Mouse (Mus musculus) cerebellum, postnatal 36 days (tissue): ENCODE results near the gene Ndufv1.
"Not testable (repeated sequence)": the region's sequence is repeated elsewhere in the genome, so short reads cannot be mapped to it uniquely, and the experiment has no call there.

Source experiments
- DNase-seq, 2 experiments: peaks; one replicate each; pipeline ENCODE4 v3.0.0; 2021 to 2022; ENCODE audit warnings: mixed read lengths in 2 of 2

Ndufv1 gene

DNA sequence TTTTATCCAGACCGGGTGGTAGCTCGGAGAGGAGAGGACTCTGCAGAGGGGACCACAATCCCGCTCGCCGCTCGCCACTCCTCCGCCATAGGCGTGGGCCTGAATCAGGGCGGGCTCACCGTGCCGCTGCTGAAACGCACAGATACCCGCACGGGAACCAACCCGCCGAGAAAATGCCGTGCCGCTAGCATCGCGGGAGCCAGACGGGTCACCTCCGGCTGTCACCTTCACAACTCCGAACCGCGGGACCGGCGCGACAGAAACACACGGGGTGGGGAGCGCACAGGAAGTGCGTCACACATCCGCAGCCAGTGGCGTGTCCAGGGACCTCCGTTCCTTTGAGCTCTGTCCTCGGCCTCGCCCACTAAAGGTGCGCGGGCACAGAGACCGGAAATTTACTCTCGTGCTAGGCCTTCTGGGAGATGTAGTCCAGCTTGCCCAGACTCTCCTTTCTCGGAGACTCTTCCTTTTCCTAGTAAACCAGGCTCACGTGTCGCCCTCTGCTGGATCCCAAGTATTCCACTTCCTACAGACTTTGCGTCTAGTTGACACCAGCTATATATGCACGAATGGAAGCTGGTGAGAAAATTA lies at the start of gene Ndufv1:
Gene Ndufv1 (minus strand): TSS at position 375 of the 591 bp plus-strand sequence.
- DNase-seq, result peak; percentile 95 to 96

DNA sequence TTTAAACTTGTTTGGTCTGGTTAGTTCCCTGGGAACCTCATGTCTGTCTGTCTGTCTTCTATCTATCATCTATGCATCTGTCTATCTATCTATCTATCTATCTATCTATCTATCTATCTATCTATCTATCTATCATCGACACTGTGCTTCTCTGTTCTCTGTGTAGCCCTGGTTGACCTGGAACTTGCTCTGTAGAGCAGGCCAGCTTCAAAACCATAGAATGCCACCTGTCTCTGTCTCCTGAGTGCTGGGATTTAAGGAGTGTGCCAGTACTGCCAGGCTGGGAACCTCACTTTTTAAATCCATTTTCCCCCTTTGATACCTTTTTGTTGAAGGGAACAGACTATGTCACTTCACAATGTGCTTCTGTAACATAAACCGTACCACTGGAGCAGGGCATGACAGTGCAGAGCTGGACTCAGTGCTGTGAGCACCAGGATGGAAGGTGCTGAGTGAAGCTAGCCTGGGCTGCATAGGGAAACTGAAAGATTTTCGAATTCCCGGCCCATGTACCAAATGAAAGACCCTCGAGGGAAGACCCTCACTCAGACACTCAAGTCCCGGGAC lies 48.4 kb upstream of the Ndufv1 start:
- no peak for DNase-seq

DNA sequence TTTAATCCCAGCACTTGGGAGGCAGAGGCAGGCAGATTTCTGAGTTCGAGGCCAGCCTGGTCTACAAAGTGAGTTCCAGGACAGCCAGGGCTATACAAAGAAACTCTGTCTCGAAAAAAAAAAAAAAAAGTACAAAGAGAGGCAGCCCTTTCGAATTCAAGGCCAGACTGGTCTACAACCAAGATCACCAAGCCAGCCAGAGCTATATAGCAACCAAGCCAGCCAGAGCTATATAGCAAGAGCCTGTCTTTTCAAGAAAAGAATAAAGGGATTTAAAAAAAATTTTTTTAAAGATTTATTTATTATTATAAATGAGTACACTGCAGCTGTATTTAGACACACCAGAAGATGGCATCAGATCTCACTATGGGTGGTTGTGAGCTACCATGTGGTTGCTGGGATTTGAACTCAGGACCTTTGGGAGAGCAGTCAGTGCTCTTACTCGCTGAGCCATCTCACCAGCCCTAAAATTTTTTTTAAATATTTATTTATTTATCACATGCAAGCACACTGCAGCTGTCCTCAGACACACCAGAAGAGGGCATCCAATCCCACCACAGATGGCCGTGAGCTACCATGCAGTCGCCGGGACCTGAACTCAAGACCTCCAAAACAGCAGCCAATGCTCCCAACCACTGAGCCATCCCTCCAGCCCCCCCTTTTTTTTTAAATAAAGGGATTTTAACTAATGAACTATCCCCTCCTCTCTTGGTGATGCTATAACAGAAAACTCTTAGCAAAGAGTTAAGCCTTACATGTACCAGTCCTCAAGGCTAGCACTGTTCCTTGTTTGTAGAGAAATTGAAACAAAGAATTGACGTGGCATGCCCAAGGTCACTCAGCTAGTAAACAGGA lies 47.7 kb upstream of the Ndufv1 start:
- DNase-seq, result not testable (repeated sequence)

DNA sequence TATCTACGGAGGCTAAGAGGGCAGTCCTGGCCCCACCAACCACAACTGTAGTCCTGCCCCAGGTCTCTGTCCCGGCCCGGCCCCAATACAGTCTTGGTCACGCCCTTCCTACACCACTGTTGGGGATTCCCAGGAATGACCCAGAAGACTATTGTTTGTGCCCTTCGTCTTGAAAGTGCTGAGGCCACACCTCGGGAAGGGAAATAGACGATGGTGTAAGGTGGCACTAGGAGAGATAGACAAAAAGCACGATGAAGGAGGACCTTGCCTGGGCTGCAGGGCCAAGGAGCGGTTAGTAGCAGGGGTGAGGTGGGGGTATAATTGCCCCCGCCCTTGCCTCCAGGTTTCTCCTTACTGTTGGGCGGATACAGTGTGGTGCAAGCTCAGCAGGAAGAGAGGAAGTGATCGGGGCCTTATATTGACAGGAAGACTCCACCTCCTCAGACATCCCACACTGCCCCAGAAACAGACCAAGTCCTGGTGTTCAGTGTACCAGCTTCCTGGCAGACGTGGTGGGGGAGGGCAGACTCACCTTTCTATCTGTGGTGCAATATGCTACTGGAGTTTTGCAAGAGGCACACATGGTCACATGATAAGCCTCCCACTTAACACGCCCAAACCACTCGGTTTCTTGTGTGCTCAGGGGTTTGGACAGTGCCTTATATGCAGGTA lies 46.6 kb upstream of the Ndufv1 start, which contains the start of gene Gstp3:
Gene Gstp3 (minus strand): TSS at position 501 of the 672 bp plus-strand sequence.
- no peak for DNase-seq

DNA sequence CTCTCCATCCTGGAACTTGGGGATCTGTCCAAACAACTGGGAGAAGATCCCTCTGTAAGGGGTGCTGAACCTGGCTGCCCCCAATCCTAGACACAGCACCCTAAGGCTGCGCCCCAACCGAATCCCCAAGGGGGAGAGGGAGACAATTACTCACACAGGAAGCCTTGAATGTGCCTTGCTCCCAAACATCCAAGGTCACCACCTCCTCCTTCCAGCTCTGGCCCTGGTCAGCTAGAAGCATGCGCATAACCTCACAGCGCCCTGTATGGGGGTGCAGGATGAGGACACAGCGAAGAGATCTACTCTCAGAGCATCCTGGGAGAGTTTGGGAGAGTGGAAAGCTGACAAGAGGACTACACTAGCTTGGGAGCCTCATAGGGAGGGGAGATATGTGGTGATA lies 46.0 kb upstream of the Ndufv1 start:
- no peak for DNase-seq

DNA sequence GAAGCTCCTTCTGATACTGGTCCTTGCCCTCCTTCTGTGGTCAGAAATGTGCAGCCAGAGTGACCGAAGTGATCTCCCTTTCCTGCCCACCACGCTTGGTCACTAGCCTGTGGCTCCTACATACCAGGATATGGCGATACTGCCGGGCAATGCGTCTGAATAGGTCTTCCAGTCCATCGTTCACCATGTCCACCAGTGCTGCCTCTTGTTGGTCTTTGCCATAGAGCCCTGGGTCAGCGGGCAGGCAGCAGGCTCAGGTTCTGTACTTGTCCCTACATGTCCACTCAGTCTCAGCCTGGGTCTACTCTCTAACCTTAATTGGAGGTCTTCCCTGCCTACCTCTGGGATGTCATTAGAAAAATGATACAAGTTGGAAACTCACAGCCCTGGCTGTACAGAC lies 45.4 kb upstream of the Ndufv1 start:
- no peak for DNase-seq

DNA sequence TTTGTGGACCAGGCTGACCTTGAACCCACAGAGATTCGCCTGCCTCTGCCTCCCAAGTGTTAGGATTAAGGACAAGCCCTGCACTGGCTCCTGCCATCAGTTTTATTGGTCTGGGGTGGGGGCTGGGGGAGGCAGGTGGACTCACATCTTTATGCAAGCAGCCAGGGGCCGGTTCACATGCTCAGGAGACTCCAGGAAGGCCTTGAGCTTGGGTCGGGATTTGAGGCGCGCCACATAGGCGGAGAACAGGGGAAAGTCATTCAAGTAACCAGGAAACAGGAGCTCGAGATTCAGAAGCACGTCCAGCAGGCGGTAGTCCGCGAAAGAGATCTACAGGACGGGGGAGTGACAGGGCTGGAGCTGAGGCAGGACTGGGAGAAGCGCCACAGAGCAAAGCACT lies 44.8 kb upstream of the Ndufv1 start:
- DNase-seq, result no peak

DNA sequence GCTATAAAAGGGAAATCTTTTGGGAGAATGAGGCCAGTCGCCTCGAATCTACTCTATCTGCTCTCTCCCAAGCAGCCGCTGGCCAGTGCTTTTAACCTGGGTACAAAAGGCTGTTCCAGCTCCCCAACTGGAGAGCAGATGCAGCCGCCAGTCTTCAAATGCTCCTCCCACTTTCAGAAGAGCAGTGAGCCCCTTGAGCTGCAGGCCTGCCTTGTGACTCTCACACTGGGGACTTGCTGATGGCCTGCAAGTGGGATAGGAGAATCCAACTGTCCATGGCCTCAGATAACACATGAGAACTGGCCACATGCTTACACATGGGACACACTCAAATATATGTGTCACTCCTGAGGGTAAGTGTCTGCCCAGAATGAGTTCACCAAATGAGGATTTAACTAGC lies 44.1 kb upstream of the Ndufv1 start:
- no peak for DNase-seq

DNA sequence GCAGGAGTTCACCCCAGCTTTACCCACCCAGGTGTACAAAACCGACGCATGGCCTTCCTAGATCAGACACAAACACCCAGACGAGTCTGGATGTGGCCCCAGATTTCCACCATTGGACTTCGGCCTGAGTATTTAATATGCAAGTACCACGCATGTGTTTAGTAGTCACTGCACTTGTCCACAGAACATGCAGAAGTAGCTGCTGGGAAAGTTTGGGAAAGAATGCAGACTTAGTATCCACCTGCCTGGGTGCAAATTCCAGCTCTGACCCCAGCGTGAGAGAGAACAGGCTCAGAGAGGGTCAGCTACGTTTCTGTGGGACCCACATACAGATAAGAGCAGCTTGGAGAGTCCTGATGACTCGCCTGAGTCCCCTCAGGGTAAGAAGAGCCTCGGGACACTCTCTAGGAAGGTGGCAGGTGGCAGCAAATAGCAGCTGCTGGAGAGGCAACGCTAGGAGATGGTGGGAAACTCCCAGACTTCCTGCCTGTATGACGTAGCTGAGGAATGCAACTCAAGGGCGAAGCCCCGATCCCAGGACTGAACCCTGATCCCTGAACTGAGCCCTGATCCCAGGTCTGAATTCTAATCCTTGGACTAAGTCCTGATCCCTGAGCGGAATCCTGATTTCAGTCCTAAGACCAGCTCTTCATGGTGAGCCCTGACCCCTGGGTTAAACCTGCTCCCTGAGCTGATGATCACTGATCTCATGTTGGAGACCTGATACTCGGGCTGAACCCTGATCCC lies 43.5 kb upstream of the Ndufv1 start:
- DNase-seq, result no peak

DNA sequence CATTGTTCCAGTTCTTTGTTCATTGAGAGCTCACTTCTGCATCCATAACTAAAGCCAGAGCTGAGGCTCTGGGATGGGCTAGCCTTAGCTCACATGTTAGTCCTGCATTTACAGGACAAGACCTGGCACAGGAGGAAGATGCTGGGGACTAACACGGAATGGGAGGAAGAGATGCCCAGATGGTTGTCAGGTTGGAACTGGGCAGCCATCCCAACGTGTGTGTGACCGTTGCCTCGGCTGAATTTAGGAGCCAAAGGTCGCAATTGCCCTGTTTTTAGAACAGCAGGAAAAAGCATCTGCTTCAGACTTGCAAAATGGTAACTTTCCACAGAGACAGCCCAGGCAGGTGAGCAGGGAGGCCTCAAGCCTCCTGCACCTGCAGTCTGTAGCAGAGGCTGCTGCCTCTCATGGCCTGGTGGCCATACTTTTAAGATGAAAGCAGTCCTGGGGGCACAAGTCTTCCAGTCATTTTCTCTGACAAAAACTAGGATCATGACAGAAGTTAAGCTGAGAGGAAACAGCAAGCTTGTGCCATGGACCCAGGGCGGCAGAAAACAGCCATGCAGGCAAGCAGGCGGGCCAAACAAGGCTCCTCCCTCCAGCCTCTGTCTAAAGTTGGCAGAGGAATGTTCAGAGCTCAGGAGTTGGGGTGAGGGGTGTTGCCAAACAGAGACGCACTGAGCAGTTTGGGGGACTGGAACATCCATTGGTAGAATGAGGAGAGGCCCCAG lies 42.8 kb upstream of the Ndufv1 start:
- DNase-seq, result peak; percentile 70 to 71

DNA sequence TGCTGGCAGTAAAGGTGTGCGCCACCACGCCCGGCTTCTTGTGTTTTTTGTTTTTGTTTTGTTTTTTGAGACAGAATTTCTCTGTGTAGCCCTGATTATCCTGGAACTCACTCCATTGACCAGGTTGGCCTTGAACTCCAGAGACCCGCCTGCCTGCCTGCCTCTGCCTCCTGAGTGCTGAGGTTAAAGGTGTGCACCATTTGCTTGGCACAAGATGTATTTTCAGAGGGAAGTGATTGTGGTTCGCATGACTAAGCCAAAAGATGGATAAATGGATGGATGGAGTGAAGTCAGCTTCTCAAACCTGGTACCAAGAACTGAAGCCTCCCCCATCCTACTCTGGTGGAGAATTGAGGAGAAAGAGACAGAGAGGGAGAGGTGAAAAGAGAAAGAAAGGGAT lies 42.0 kb upstream of the Ndufv1 start:
- no peak for DNase-seq

DNA sequence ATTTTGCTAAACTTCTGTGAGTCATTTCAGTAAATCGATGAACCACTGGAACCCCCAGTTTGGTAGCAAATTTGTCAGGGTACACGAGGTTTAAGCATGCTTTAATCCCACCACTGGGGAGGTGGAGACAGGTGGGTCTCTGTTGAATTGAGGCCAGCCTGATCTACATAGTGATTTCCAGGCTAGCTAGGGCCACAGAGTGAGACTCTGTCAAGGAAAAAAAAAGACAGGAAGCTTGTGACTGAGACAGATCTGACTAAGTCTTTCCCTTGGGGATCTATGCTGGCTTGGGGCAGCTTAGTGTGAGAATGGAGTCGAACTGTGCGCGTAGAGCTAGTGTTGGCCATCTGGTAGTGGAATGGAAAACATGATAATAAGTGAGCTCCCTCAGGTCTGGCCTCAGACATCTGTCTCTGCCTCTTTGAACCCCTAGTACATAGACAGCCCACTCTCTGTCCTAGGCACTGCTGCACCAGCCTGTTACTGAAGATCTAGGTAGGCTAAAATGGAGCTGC lies 40.0 kb upstream of the Ndufv1 start:
- DNase-seq, result no peak

DNA sequence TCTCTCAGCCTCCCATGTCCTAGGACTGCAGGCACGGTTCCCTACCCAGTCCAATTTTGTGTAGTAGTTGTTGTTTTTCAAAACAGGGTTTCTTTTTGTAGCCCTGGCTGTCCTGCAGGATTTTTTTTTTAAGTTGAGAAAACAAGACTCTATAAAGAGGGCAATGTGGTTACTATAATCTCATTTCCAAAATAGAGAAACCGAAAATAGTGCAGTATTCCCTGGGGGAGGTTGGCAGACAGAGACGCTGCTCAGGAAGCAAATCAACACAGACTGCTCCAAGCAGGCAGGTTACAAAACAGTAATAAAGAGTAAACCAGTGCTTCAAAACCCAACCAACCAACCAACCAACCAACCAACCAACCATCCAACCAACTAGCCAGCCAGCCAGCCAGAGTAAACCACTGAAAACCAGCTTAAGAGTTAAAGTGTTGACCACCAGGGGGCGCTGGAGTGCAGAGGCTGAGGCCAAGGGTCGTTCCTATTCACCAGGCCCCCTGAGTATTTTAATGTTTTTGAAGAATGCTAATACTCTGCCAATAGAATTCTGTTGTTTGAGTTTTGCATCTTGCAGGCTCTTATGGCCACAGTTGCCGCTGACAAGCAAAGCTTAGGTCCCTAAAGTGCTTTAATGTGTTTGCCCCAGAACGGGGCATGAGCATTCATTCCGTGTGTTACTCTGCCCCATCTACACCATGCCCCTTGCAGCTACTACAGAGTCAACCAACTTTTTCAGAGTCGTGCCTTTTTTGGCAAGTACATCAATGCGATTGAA lies 39.3 kb upstream of the Ndufv1 start:
- peak; percentile 75 to 78 for DNase-seq

DNA sequence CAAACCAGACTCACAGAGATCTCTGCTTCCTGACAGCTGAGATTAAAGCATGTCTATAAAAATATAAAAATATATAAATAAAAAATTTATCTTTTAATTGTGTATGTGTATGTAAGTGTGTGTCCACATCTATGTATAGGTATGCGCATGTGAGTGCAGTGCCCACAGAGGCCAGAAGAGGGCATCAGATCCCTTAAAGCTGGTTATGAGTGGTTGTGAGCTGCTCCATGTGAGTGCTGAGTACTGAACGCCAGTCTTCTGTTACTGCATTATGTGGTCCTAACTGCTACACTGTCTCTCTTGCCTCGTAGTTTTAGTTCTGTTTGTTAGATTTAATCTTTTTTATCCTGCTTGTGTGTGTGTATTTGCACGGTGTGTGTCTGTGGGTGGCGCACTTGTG lies 38.4 kb upstream of the Ndufv1 start:
- DNase-seq, result no peak

DNA sequence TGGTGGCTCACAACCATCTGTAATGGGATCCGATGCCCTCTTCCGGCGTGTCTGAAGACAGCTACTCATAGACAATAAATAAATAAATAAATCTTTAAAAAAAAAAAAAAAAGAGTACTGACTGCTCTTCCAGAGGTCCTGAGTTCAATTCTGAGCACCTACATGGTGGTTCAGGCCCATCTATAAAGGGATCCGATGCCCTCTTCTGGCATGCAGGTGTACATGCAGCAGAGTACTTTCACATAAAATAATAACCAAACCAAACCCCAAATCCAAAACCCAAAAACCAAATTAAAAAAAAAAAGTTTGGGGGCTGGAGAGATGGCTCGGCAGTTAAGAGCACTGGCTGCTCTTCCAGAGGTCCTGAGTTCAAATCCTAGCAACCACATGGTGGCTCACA lies 36.5 kb upstream of the Ndufv1 start:
- DNase-seq, result not testable (repeated sequence)

DNA sequence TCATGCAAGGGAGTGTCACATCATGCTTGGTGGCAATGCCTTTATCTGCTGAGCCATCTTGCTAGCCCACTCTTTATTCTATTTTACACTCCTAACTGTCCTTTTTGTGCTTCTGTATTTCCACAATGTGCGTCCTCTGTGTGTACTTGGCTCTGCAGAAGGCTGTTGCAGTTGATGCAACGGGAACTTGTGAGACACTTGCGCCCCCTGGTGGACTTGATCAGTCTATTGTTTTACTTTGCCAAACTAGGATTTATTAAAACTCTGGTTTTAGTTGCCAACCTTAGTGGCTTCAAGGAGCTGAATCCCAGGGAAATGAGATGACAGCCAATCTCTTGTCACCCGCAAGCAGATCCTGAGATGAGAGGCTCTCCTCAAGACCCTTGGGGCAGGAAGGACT lies 35.3 kb upstream of the Ndufv1 start:
- peak; percentile 87 to 89 for DNase-seq

DNA sequence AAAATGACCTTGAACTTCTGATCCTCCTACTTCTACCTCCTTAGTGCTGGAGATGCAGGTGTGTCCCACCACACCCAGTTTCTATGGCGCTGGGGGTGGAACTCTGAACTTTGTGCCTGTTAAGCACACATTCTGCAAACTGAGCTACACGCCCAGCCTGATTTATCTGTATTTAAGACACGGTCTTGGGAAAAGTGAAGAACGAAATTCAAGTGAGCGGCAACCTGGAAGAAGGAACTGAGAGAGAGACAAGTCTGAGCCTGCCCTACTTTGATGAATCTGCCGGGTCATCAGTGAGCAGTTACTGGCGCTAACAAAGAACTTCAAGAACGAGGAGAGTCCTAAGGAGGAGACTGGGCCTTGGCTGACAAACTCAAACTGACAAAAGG lies 34.3 kb upstream of the Ndufv1 start:
- DNase-seq, result no peak

DNA sequence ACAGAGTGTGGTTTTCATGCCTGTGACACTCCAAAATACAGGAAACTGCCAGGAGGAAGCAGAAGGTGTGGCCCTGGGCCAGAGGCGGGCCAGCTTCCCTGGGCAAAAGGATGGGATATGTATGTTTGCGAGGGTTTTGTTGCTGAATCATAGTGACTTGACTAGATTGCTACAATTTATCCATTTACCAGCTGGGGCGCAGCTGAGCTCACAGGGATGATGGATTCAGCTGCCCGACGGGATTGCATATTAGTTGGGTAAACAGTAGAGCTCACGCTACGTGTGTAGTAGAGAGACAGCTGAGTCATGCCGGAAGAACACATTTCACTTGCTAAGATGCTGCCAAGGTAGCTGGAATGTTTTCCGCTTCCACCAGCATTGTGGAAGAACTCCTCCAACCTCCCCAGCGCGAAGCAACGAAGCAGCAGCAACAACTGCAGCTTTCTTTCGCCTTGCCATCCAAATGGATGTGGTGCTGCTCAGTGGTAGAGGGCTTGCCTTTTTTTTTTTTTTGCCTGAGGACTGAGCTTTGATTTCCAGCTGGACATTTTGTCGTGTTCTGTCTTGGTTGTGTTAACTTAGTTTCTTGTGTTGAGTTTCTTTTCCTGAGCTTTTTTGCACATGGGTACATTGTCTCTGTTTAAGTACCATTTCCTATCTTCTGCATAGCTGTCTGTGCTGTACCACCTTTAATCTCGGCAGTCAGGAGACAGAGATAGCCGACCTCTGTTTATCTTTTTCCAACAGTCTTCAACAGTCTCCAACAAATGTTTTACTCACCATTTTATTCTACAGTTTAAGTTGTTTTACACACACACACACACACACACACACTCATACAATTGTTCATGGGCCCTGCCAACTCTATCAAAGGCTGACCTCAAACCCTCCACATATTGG lies 33.6 kb upstream of the Ndufv1 start, which contains the start of gene Gstp2:
Gene Gstp2 (minus strand): TSS at position 58 of the 900 bp plus-strand sequence.
- DNase-seq, result peak; percentile 80 to 85

DNA sequence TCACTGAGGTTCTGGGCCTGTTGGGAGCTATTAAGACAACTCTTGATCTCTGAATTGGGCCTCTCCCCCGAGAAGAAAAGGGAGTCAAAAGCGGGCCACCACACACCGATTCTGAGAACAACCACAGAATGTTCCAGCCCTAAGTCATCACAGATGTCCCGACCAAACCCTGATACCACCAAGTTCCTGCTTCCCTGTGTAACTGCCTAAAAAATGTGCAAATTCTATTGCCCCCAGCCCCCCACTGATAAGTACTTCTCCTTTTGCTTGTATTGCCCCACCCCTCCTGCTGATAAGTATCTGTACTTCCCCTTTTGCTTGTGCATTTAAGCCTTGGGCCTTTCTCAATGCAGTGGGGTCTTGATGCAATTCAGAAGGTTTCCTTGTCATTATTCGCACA lies 31.5 kb upstream of the Ndufv1 start:
- not testable (repeated sequence) for DNase-seq

DNA sequence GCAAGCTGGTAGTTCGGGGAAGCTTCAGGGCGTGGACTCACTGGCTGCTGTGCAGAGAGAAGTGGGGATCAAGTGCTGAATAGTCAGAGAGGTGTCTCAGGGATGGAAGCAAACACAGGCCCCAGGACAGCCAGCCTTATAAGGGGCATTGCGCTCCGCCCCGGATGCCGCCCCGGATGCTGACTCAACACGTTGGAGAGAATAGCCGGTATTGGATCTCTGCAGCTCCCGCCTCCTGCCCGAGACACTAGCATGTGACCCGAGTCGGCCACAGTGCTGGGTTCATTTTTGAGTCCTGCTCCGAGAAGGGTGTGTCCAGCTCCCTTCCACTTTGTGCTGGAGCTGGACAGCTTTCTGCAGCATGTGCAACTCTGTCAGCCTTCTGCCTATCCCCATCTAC lies 29.5 kb upstream of the Ndufv1 start:
- DNase-seq, result no peak
